Mouse (Mus musculus) right cerebral cortex, adult 18-20 months (tissue): ENCODE results near the gene Pgf.
A peak's percentile ranks its signal among the peaks of the same experiment; 100 is the strongest.

Experiments
- DNase-seq: peaks from one replicate; pipeline ENCODE4 v3.0.0; 2022; ENCODE audit warnings: mixed read lengths

Pgf gene

GRCm38 (mm10) chr12:85186361-85186760, 8.8 kb upstream of the Pgf start:
- DNase-seq, result no peak

DNA sequence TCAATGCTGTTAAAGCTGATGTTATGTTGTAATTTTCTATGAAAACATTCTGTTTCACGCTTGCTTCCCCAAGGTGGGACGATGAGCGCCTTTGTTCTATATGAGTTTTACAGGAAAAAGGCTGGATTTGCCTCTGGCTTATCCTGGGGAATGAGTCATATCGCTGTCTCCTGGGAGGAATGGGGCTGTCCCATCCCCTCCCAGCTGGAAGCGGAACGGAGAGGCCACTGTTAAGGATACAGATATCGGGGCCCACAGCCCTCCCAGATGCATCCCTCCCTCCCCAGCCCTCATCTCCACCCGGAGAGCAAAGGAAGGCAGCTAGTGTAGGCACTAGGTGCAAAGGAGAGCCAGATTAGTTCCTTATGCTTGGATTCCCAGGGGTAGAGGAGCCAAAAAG, 8.2 kb upstream of the Pgf start:
- DNase-seq, result no peak

DNA sequence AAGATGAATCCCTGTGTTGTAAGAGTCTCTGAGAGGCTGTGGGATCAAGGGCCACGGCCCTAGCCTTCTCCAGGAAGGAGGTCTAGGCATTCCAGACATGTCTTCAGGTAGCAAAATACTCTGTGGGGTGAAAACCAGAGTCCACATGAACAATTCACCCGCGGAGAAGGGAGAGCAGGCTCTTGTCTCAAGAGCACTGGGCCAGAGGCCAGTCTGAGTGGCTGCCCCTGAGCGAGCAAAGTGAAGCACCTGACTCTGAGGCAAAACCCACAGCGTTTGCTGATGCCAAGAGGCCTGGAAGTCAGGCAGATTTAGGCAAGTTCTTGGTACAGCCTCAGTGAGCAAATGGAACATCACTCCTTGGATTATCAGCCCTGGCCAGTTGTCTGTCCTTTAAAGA, 6.5 kb upstream of the Pgf start:
- no peak for DNase-seq

- DNase-seq, result no peak
These were observed 5.3 kb upstream of the Pgf start for GRCm38 (mm10) chr12:85182898-85183297.

- no peak for DNase-seq
These were observed 4.7 kb upstream of the Pgf start for GRCm38 (mm10) chr12:85182345-85182643.

DNA sequence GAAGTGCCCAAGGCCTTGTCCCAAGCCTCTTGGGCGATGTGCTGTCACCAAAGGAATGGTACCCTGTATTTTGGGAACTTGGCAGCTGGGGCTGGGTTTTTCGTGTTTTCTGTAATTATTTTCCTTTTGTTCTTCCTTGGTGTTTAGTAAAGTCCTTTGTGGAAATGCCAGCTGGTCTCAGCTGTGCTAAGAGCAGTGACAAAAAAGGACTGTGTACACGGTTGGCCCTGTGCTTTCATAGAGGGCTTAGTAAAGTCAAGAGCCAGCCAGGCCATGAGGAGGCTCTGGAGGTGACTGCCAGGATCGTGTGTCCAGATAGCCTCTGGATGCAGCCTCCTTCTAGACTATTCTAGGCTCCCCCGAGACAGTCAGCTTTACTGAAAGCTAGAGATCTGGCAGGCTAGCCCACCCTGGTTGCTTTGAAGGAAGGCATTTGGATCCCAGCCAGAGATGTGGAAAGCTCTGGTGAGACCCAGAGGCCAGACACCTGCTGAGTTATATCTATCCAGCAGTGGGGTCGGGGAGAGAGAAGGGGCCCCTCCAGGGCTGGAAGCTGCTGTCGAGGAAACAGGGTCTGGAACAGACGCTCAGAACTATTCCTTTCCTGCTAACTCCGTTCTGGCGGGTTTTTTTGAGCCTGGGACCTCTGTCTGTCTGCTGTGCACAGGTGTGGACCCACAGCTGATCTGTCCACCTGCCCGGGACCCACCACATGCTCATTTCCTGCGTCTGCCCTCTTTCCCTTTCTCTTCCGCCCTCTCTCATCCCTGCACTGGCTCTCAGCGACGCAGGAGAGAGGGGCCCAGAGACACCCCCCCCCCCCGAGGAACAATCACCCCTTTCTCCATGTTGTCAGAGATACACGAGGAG, 4.1 kb upstream of the Pgf start:
- no peak for DNase-seq

- no peak for DNase-seq
These were observed 704 bp upstream of the Pgf start for GRCm38 (mm10) chr12:85178294-85178693.

DNA sequence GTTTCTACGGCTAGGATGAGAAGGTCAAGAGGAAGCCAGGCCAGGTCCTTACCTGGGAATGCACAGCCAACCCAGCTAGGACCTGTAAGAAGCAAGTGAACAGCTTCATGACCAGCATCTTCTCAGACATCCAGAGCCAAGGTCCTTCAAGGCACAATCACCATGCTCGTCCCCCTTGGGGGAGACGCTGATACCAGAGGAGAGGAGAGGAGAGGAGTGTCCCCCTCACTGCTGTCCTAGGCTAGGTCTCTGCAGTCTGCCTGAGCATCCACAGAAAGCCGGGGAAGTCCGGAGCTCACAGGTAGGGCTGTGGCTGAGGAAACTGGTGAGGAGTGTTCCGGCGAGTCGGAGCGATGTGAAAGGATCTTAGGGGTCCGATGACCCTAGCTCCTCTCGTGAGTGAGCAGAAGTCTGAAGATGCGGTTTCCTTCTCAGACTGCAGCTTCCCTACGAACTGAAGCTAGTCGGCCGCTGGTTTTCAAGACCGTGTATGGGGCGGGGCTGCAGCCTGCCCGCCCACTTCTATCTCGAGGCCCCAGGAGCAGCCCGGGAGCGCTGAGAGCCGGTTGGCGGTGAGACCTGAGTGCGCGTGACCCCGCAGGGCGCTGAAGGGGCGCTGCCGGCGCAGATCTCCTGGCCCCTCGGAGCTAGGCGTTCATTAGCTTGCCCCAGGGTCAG, 605 bp downstream of the Pgf start:
- no peak for DNase-seq

- no peak for DNase-seq
These were observed 1.4 kb downstream of the Pgf start for GRCm38 (mm10) chr12:85175926-85176845.

DNA sequence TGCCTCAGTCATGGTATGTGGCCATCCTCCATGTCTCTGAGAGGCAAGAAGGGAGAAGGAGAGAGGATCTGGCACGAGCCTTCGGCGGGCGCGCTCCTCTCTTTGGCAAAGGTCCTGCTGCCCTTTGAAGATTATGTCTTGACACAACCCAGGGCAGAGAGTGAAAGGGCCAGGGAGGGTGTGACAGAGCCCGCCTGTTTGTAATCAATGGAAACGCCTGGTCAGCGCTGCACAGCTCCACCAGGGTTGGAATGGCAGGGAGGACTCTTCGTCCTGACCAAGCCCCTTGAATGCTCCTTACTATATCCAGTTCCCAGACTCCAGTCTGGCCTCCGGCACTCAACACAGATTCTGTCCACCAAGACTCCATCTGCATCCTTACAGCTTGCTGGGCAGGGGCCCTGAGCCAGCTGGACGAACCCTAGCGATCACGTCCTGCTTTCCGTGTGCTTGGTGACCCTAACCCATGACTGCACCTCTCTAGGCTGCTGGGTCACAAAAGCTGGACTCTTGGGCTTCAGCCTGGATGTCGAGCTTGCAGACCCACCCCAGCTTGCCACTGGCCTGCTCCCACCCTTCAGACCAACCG, 2.4 kb downstream of the Pgf start:
- DNase-seq, result no peak

- DNase-seq, result no peak
These were observed 3.6 kb downstream of the Pgf start for GRCm38 (mm10) chr12:85174016-85174415.

DNA sequence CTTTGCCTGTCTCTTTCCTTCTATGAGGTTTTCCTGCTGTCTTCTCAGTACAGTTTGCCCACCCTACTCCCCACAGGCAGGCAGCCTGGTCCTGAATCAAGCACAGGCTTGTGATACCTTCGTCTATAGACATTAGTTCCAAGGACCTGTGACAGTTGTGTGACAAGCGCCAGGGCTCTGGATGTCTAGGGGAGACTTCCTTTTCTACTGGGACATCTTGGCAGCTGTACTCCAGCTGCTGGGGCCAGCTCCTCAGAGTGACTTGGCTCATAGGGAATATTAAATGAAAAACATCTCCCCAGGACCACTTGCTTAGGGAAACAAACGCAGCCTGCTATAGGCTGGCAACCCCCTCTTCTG, 6.7 kb downstream of the Pgf start:
- no peak for DNase-seq

GRCm38 (mm10) chr12:85170284-85170947, 7.2 kb downstream of the Pgf start:
- no peak for DNase-seq

- DNase-seq, result no peak
These were observed 7.7 kb downstream of the Pgf start for GRCm38 (mm10) chr12:85169877-85170276.

DNA sequence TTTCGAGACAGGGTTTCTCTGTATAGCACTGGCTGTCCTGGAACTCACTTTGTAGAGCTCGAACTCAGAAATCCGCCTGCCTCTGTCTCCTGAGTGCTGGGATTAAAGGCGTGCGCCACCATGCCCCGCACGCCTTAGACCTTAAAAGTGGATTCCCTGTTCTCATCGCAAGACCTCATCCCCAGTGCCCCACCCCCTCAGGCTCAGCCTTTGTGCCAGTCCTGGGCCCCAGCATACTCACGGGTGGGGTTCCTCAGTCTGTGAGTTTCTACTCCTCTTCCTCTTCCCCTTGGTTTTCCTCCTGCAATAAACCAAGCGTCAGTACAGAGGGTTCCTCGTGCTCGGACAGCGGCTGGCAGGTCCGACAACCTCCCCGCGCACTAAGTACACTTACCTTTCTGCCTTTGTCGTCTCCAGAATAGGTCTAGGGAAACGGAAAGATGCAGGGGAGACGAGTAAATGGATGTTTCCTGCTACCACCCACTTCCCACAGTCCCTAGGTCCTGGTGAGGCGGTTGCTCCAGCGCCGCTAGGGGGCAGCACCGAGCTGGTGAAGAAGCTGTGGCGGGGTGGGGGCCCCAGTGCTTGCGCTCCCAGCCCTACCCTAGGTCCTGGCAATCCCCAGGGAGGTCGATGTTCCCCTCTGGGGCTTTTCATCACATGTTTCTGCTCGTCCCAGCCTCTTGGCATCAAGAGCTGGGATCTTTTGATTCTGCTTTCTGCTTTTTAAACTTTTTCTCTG, 8.3 kb downstream of the Pgf start:
- peak; percentile 82 for DNase-seq

DNA sequence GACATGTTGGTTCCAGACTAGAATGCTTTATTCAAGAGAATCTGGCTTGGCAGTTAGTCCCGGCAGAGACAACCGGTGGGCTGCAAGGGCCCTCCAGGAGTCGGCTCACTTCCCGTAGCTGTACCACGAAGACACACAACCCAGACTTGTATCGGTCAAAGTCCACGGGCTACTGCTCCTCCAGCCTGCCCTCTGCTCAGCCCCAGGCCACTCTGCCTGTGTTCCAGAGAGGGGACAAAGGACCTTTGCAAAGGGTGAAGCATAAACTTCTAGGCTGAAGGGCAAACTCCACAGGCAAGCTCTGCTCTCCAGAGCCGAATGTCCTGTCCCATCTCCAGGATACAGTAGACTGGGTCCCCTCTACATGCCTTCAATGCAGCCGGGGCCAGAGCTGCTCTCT, 11.0 kb downstream of the Pgf start:
- no peak for DNase-seq

GRCm38 (mm10) chr12:85164996-85165395, 12.6 kb downstream of the Pgf start:
- DNase-seq, result no peak

GRCm38 (mm10) chr12:85159592-85159991, 18.0 kb downstream of the Pgf start:
- no peak for DNase-seq

- DNase-seq, result no peak
These were observed 18.8 kb downstream of the Pgf start for GRCm38 (mm10) chr12:85158801-85159200.

DNA sequence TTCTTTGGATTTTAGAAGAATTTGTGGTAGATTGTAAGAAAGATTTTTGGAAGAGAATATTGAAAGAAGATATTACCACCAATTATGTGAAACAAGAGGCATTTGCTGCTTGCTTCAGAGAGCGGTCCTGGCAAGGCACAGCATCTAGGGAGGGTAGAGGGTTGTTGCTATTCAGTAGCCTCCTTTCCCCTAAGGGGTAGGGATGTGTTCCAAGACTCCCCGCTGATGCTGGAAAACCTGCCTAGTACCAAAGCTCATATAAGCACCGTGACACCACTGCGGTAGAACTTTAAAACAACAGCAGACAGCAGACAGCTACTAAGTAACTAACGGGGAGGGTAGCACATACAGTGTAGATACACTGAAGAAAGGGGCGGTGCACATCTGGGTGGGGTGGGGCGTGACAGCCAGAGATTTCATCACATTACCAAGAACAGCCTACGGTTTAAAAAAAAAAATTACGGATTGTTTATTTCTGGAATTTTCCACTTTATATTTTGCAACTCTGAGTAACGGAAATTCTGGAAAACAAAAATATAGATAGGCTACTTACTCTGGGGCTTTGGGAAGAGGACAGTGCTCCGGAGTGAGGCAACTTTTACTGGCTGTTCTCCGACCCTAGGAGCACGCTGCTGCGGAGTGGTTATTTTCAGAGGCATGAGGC, 19.7 kb downstream of the Pgf start:
- DNase-seq, result no peak

GRCm38 (mm10) chr12:85156324-85156723, 21.3 kb downstream of the Pgf start:
- no peak for DNase-seq
